Mouse (Mus musculus): ENCODE data around the gene Gabra5. TPM values are rescaled to one million over a fixed set of nuclear protein-coding genes. Genes with fewer than 3 reads are reported as not detected.

The Gabra5 gene
- polyA plus RNA-seq, 1 experiment from 2014 or later = 0.29 TPM

GRCm38 (mm10) chr7:57460354-57460753 lies 49.5 kb downstream of the Gabra5 start:
- Histone ChIP-seq H3K27ac (no peak overlapping the region), H3K4me2 (replicated peaks) (no peak overlapping the region), H3K36me3 (no peaks in the 10 kb centered on the region), H3K4me3 (replicated peaks) (no peak overlapping the region), H3K9ac (no peak overlapping the region), H3K4me1 (replicated peaks) (no peaks in the 10 kb centered on the region), H3K27me3 (replicated peaks) (no peaks in the 10 kb centered on the region), H3K9me3 (no peaks in the 10 kb centered on the region)
- no peak for ATAC-seq
- 67% methylated on average over 5 of the region's 5 CpGs for WGBS

GRCm38 (mm10) chr7:57448239-57448638 lies 61.6 kb downstream of the Gabra5 start:
- Histone ChIP-seq H3K9me3 (no peaks in the 10 kb centered on the region), H3K27ac (no peak overlapping the region), H3K27me3 (replicated peaks) (no peaks in the 10 kb centered on the region), H3K9ac (no peak overlapping the region), H3K36me3 (no peaks in the 10 kb centered on the region), H3K4me2 (replicated peaks) (no peak overlapping the region), H3K4me3 (replicated peaks) (no peak overlapping the region), H3K4me1 (replicated peaks) (no peaks in the 10 kb centered on the region)
- ATAC-seq = no peak
- WGBS = 75% methylated on average over 1 of the region's 1 CpGs

GRCm38 (mm10) chr7:57422675-57423074 lies 87.2 kb downstream of the Gabra5 start:
- Histone ChIP-seq H3K27me3 (replicated peaks) (no peaks in the 10 kb centered on the region), H3K9me3 (no peaks in the 10 kb centered on the region), H3K9ac (no peak overlapping the region), H3K36me3 (no peaks in the 10 kb centered on the region), H3K4me2 (replicated peaks) (no peak overlapping the region), H3K4me3 (replicated peaks) (no peak overlapping the region), H3K27ac (no peak overlapping the region), H3K4me1 (replicated peaks) (no peaks in the 10 kb centered on the region)
- no peak for ATAC-seq
- WGBS = 79% methylated on average over 1 of the region's 1 CpGs

GRCm38 (mm10) chr7:57421044-57421443 lies 88.8 kb downstream of the Gabra5 start:
- Histone ChIP-seq H3K36me3 (no peaks in the 10 kb centered on the region), H3K4me3 (replicated peaks) (no peak overlapping the region), H3K4me2 (replicated peaks) (no peak overlapping the region), H3K4me1 (replicated peaks) (no peaks in the 10 kb centered on the region), H3K9ac (no peak overlapping the region), H3K27me3 (replicated peaks) (no peaks in the 10 kb centered on the region), H3K27ac (no peak overlapping the region), H3K9me3 (no peaks in the 10 kb centered on the region)
- peak; percentile 56; the same call in 1 of the 2 replicates for ATAC-seq
- WGBS = 81% methylated on average over 1 of the region's 1 CpGs

GRCm38 (mm10) chr7:57419392-57419791 lies 90.5 kb downstream of the Gabra5 start, which contains the start of gene Gabrb3:
TSS of gene Gabrb3 (plus strand) at chr7:57419692.
- Histone ChIP-seq H3K9me3 (no peaks in the 10 kb centered on the region), H3K4me3 (replicated peaks) (no peak within 1 kb of the TSS), H3K36me3 (no peaks in the 10 kb centered on the region), H3K27me3 (replicated peaks) (no peaks in the 10 kb centered on the region), H3K4me1 (replicated peaks) (no peaks in the 10 kb centered on the region), H3K27ac (no peak within 1 kb of the TSS), H3K9ac (no peak within 1 kb of the TSS), H3K4me2 (replicated peaks) (no peak within 1 kb of the TSS)
- no peak for ATAC-seq
- 72% methylated on average over 2 of the region's 2 CpGs for WGBS

- H3K27me3 ChIP-seq (replicated peaks) = no peaks in the 10 kb centered on the region
- H3K4me3 ChIP-seq (replicated peaks) = no peak overlapping the region
- H3K4me1 ChIP-seq (replicated peaks) = no peaks in the 10 kb centered on the region
- H3K4me2 ChIP-seq (replicated peaks) = no peak overlapping the region
- WGBS = 26% methylated on average over 1 of the region's 1 CpGs
- H3K9ac ChIP-seq = no peak overlapping the region
- no peak overlapping the region for H3K27ac ChIP-seq
- H3K36me3 ChIP-seq = no peaks in the 10 kb centered on the region
- no peaks in the 10 kb centered on the region for H3K9me3 ChIP-seq
- ATAC-seq = no peak
Measured at GRCm38 (mm10) chr7:57412896-57413295, 97.0 kb downstream of the Gabra5 start.

- H3K9me3 ChIP-seq = no peaks in the 10 kb centered on the region
- no peak overlapping the region for H3K27ac ChIP-seq
- H3K36me3 ChIP-seq = no peaks in the 10 kb centered on the region
- H3K27me3 ChIP-seq (replicated peaks) = no peaks in the 10 kb centered on the region
- H3K4me3 ChIP-seq (replicated peaks) = no peak overlapping the region
- H3K4me2 ChIP-seq (replicated peaks) = no peak overlapping the region
- no peaks in the 10 kb centered on the region for H3K4me1 ChIP-seq (replicated peaks)
- no peak overlapping the region for H3K9ac ChIP-seq
- no peak for ATAC-seq
- WGBS = 79% methylated on average over 4 of the region's 4 CpGs
Measured at GRCm38 (mm10) chr7:57411163-57411562, 98.7 kb downstream of the Gabra5 start.

GRCm38 (mm10) chr7:57393551-57393950 lies 116.3 kb downstream of the Gabra5 start:
- H3K27me3 ChIP-seq (replicated peaks) = no peaks in the 10 kb centered on the region
- no peak overlapping the region for H3K4me3 ChIP-seq (replicated peaks)
- H3K9me3 ChIP-seq = no peaks in the 10 kb centered on the region
- H3K27ac ChIP-seq = no peak overlapping the region
- H3K4me2 ChIP-seq (replicated peaks) = no peak overlapping the region
- no peak overlapping the region for H3K9ac ChIP-seq
- no peaks in the 10 kb centered on the region for H3K4me1 ChIP-seq (replicated peaks)
- no peaks in the 10 kb centered on the region for H3K36me3 ChIP-seq
- ATAC-seq = no peak
- 83% methylated on average over 4 of the region's 4 CpGs for WGBS

GRCm38 (mm10) chr7:57390046-57390445 lies 119.8 kb downstream of the Gabra5 start:
- ATAC-seq = no peak
- no peak overlapping the region for H3K9ac ChIP-seq
- peaks cover 20% of the 10 kb centered on the region for H3K27me3 ChIP-seq (replicated peaks)
- H3K4me2 ChIP-seq (replicated peaks) = no peak overlapping the region
- H3K4me3 ChIP-seq (replicated peaks) = no peak overlapping the region
- no peaks in the 10 kb centered on the region for H3K9me3 ChIP-seq
- H3K36me3 ChIP-seq = no peaks in the 10 kb centered on the region
- 0 out of 2 replicates have a peak, but pooled peaks cover 6% of the 10 kb centered on the region for H3K4me1 ChIP-seq (replicated peaks)
- no peak overlapping the region for H3K27ac ChIP-seq
- 36% methylated on average over 4 of the region's 4 CpGs for WGBS

- Histone ChIP-seq H3K4me1 (replicated peaks) (0 out of 2 replicates have a peak, but pooled peaks cover 6% of the 10 kb centered on the region), H3K27ac (no peak overlapping the region), H3K9ac (no peak overlapping the region), H3K4me2 (replicated peaks) (peak overlapping the region; percentile 97), H3K9me3 (no peaks in the 10 kb centered on the region), H3K27me3 (replicated peaks) (peaks cover 20% of the 10 kb centered on the region), H3K4me3 (replicated peaks) (peak overlapping the region; percentile 47), H3K36me3 (no peaks in the 10 kb centered on the region)
- 22% methylated on average over 6 of the region's 6 CpGs for WGBS
- no peak for ATAC-seq
Measured at GRCm38 (mm10) chr7:57387341-57387654, 122.6 kb downstream of the Gabra5 start.

- peak; percentile 78 for ATAC-seq
- H3K36me3 ChIP-seq = no peaks in the 10 kb centered on the region
- 0 out of 2 replicates have a peak, but pooled peaks cover 6% of the 10 kb centered on the region for H3K4me1 ChIP-seq (replicated peaks)
- H3K4me3 ChIP-seq (replicated peaks) = peak within 1 kb of the TSS; percentile 47
- H3K4me2 ChIP-seq (replicated peaks) = peak within 1 kb of the TSS; percentile 97
- no peaks in the 10 kb centered on the region for H3K9me3 ChIP-seq
- peaks cover 20% of the 10 kb centered on the region for H3K27me3 ChIP-seq (replicated peaks)
- no peak within 1 kb of the TSS for H3K27ac ChIP-seq
- under 1% methylated on average over 71 of the region's 71 CpGs for WGBS
- peak within 1 kb of the TSS; percentile 32; the same call in 1 of the 2 replicates for H3K9ac ChIP-seq
Measured at GRCm38 (mm10) chr7:57386517-57387340, 123.1 kb downstream of the Gabra5 start, which contains the start of gene Gabrg3. TSS of gene Gabrg3 (minus strand) at chr7:57387188.

- H3K4me3 ChIP-seq (replicated peaks) = no peak overlapping the region
- 0 out of 2 replicates have a peak, but pooled peaks cover 6% of the 10 kb centered on the region for H3K4me1 ChIP-seq (replicated peaks)
- ATAC-seq = peak; percentile 71
- WGBS = 25% methylated on average over 4 of the region's 4 CpGs
- no peak overlapping the region for H3K27ac ChIP-seq
- no peaks in the 10 kb centered on the region for H3K36me3 ChIP-seq
- H3K27me3 ChIP-seq (replicated peaks) = peaks cover 20% of the 10 kb centered on the region
- H3K4me2 ChIP-seq (replicated peaks) = no peak overlapping the region
- H3K9ac ChIP-seq = no peak overlapping the region
- H3K9me3 ChIP-seq = no peaks in the 10 kb centered on the region
Measured at GRCm38 (mm10) chr7:57384112-57384511, 125.7 kb downstream of the Gabra5 start.

GRCm38 (mm10) chr7:57366013-57366390 lies 143.9 kb downstream of the Gabra5 start:
- Histone ChIP-seq H3K9me3 (no peaks in the 10 kb centered on the region), H3K27ac (no peak overlapping the region), H3K4me1 (replicated peaks) (no peaks in the 10 kb centered on the region), H3K9ac (no peak overlapping the region), H3K27me3 (replicated peaks) (no peaks in the 10 kb centered on the region), H3K4me3 (replicated peaks) (no peak overlapping the region), H3K4me2 (replicated peaks) (no peak overlapping the region), H3K36me3 (no peaks in the 10 kb centered on the region)
- WGBS = 74% methylated on average over 5 of the region's 5 CpGs
- no peak for ATAC-seq
